Mouse (Mus musculus) midbrain, embryonic 14.5 days (tissue): ENCODE measurements at regions not wholly inside any gene's neighbourhood (a gene's known extent, or its start where the extent isn't known, plus 50 kb on each side); places are given as distances from the start of the nearest gene placed in this dataset.
A peak's percentile ranks its signal among the peaks of the same experiment; 100 is the strongest.

ENCODE experiments used
- ATAC-seq: fragments of 200-750 bp; cut with Nextera tagmentation; 2 replicates; pipeline ENCODE4 v1.8.0; 2017; ENCODE audit warnings: moderate number of reproducible peaks, moderate library complexity; ENCODE audit not compliant: low FRiP score, low TSS enrichment
- DNase-seq: peaks from one replicate; pipeline ENCODE4 v3.0.0-alpha.2; 2015
- H3K27ac ChIP-seq: fragments of 300-500 bp; sonication (generic); replicated peaks from 2 replicates; pipeline ENCODE4 v1.5.1; 2014; ENCODE audit warnings: mild to moderate bottlenecking, low read depth, low read length, moderate library complexity
- H3K27me3 ChIP-seq: fragments of 300-500 bp; sonication (generic); 2 replicates; pipeline ENCODE4 v1.6.1; 2014; ENCODE audit warnings: low read length, control low read depth, mixed read lengths; ENCODE audit not compliant: control insufficient read depth, insufficient read depth
- H3K36me3 ChIP-seq: fragments of 300-500 bp; sonication (generic); 2 replicates; pipeline ENCODE4 v1.6.1; 2014; ENCODE audit warnings: low read length, control low read depth; ENCODE audit not compliant: control insufficient read depth, insufficient read depth
- H3K4me1 ChIP-seq: fragments of 300-500 bp; sonication (generic); 2 replicates; pipeline ENCODE4 v1.6.1; 2014; ENCODE audit warnings: mild to moderate bottlenecking, antibody characterized with exemption, low read length, control low read depth; ENCODE audit not compliant: control insufficient read depth, insufficient read depth
- H3K4me2 ChIP-seq: fragments of 300-500 bp; sonication (generic); 2 replicates; pipeline ENCODE4 v1.6.1; 2014; ENCODE audit warnings: mild to moderate bottlenecking, low read length, moderate library complexity
- H3K4me3 ChIP-seq: fragments of 300-500 bp; sonication (generic); replicated peaks from 2 replicates; pipeline ENCODE4 v1.5.1; 2014; ENCODE audit warnings: low read depth, low read length
- H3K9ac ChIP-seq: fragments of 300-500 bp; sonication (generic); replicated peaks from 2 replicates; pipeline ENCODE4 v1.6.1; 2014; ENCODE audit warnings: mild to moderate bottlenecking, low read length, moderate library complexity
- H3K9me3 ChIP-seq: fragments of 300-500 bp; sonication (generic); 2 replicates; pipeline ENCODE4 v1.6.1; 2016; ENCODE audit warnings: low read length, control low read depth, mixed read lengths; ENCODE audit not compliant: control insufficient read depth
- WGBS: fragments of 180-500 bp; shearing (Covaris S2); extraction: QIAGEN DNeasy Blood & Tissue Kit; methylation state at CpG from one replicate; pipeline ENCODE4 v1.1.7; 2014; 5-methylcytosine and 5-hydroxymethylcytosine counted together

DNA sequence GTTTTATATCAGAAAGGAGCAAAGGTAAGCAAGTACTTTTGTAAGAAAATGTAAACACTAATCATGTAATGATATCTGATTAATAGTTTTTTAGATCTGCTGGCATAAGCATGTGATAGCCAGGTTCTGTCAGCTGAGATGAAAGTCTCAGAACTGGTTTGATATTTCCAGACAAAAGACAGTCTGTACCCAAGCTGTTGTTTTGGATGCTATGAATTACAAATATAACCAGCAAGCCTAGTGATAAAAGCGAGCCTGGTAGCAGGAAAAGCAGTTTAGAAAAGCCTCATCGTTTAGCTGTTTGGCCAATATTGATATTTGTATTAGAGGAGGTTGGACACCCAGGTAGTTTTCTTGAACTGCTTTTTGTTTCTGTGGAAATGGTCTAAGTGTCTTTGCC is 290.6 kb downstream of the Gpam start:
- ATAC-seq (no peak), DNase-seq (no peak)
- H3K4me1 ChIP-seq: no peaks in the 10 kb centered on the region
- no peak overlapping the region for H3K27ac ChIP-seq
- H3K4me3 ChIP-seq: no peak overlapping the region
- H3K27me3 ChIP-seq: no peaks in the 10 kb centered on the region
- 90% methylated on average over 2 of the region's 2 CpGs for WGBS
- H3K4me2 ChIP-seq: no peak overlapping the region
- no peak overlapping the region for H3K9ac ChIP-seq
- H3K36me3 ChIP-seq: no peaks in the 10 kb centered on the region
- no peaks in the 10 kb centered on the region for H3K9me3 ChIP-seq

GRCm38 (mm10) chr19:54822161-54822560 is 304.9 kb downstream of the Gpam start:
- Histone ChIP-seq H3K4me2 (no peak overlapping the region), H3K27me3 (no peaks in the 10 kb centered on the region), H3K4me1 (no peaks in the 10 kb centered on the region), H3K27ac (no peak overlapping the region), H3K9me3 (no peaks in the 10 kb centered on the region), H3K4me3 (no peak overlapping the region), H3K9ac (no peak overlapping the region), H3K36me3 (no peaks in the 10 kb centered on the region)
- WGBS: 67% methylated on average over 5 of the region's 5 CpGs
- no peak for ATAC-seq
- DNase-seq: no peak

- no peak overlapping the region for H3K4me2 ChIP-seq
- H3K4me1 ChIP-seq: no peaks in the 10 kb centered on the region
- 89% methylated on average over 4 of the region's 4 CpGs for WGBS
- no peak overlapping the region for H3K4me3 ChIP-seq
- no peaks in the 10 kb centered on the region for H3K36me3 ChIP-seq
- no peak overlapping the region for H3K27ac ChIP-seq
- no peaks in the 10 kb centered on the region for H3K27me3 ChIP-seq
- no peak for DNase-seq
- ATAC-seq: no peak
- H3K9ac ChIP-seq: no peak overlapping the region
- no peaks in the 10 kb centered on the region for H3K9me3 ChIP-seq
Observed at GRCm38 (mm10) chr19:54820587-54820986, 306.5 kb downstream of the Gpam start.

GRCm38 (mm10) chr19:54801123-54801742 is 325.8 kb downstream of the Gpam start:
- no peak overlapping the region for H3K27ac ChIP-seq
- H3K36me3 ChIP-seq: no peaks in the 10 kb centered on the region
- H3K27me3 ChIP-seq: no peaks in the 10 kb centered on the region
- no peak overlapping the region for H3K4me2 ChIP-seq
- no peaks in the 10 kb centered on the region for H3K9me3 ChIP-seq
- no peak overlapping the region for H3K4me3 ChIP-seq
- ATAC-seq (no peak), DNase-seq (no peak)
- 78% methylated on average over 8 of the region's 8 CpGs for WGBS
- H3K9ac ChIP-seq: no peak overlapping the region
- no peaks in the 10 kb centered on the region for H3K4me1 ChIP-seq

DNA sequence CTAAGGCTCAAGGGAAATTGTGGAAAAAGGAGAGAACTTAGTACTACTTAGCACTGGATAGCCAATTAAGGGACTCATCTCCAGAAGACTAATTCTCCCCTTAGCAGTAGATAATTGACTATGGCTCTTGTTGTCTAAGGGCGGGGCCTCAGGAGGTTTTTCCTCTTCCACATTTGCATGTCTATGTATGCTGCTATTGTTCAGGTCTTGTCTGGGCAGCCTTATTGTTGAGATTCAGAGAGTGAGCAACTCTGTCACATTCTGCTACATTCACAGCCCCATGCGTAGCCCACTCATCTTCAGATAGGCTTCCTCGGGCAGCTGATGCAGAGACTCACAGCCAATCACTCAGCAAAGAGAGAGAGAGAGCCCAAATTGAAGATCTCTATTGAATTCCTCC is 339.9 kb downstream of the Gpam start:
- H3K9ac ChIP-seq: no peak overlapping the region
- WGBS: 47% methylated on average over 3 of the region's 3 CpGs
- no peaks in the 10 kb centered on the region for H3K9me3 ChIP-seq
- H3K27ac ChIP-seq: no peak overlapping the region
- no peaks in the 10 kb centered on the region; the same call in 1 of the 2 replicates for H3K4me1 ChIP-seq
- no peaks in the 10 kb centered on the region for H3K27me3 ChIP-seq
- no peak for DNase-seq
- no peak for ATAC-seq
- no peak overlapping the region for H3K4me2 ChIP-seq
- H3K4me3 ChIP-seq: no peak overlapping the region
- H3K36me3 ChIP-seq: no peaks in the 10 kb centered on the region

GRCm38 (mm10) chr19:54783729-54784128 is 343.3 kb downstream of the Gpam start:
- H3K9ac ChIP-seq: no peak overlapping the region
- no peaks in the 10 kb centered on the region for H3K27me3 ChIP-seq
- no peaks in the 10 kb centered on the region for H3K9me3 ChIP-seq
- H3K27ac ChIP-seq: no peak overlapping the region
- H3K36me3 ChIP-seq: no peaks in the 10 kb centered on the region
- WGBS: 79% methylated on average over 1 of the region's 1 CpGs
- H3K4me1 ChIP-seq: no peaks in the 10 kb centered on the region
- H3K4me2 ChIP-seq: no peak overlapping the region
- DNase-seq (no peak), ATAC-seq (no peak)
- H3K4me3 ChIP-seq: no peak overlapping the region

- DNase-seq: no peak
- Histone ChIP-seq H3K27me3 (no peaks in the 10 kb centered on the region), H3K9me3 (no peaks in the 10 kb centered on the region), H3K4me2 (no peak overlapping the region), H3K36me3 (no peaks in the 10 kb centered on the region), H3K4me1 (no peaks in the 10 kb centered on the region), H3K4me3 (no peak overlapping the region), H3K9ac (no peak overlapping the region), H3K27ac (no peak overlapping the region)
- ATAC-seq: no peak
- 91% methylated on average over 5 of the region's 5 CpGs for WGBS
Observed at GRCm38 (mm10) chr19:54757761-54758160, 369.3 kb downstream of the Gpam start.

GRCm38 (mm10) chr19:54756681-54757257 is 370.3 kb downstream of the Gpam start:
- peak; percentile 23 for DNase-seq
- Histone ChIP-seq H3K36me3 (no peaks in the 10 kb centered on the region), H3K4me1 (no peaks in the 10 kb centered on the region), H3K27me3 (no peaks in the 10 kb centered on the region), H3K9me3 (no peaks in the 10 kb centered on the region), H3K4me2 (no peak overlapping the region), H3K27ac (no peak overlapping the region), H3K4me3 (no peak overlapping the region), H3K9ac (no peak overlapping the region)
- ATAC-seq: no peak
- WGBS: 63% methylated on average over 8 of the region's 8 CpGs

DNA sequence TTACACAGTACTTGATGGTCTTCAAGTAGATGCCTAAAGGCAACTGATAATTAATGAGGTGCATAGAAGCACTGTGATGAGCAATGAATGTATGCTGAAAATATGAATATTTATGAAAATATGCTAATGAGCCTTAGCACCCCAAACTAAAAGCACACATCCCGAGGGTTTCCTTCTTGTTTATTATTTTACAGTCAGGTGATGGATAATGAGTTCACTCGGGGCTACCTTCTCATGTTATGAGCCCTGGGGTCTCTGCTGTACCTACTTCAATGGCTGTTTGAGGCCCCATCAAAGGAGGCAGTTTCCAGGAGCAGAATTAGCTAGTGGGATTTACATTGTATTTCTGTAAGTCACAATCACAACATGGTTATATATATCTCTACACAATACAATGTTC is 371.6 kb downstream of the Gpam start:
- Histone ChIP-seq H3K27ac (no peak overlapping the region), H3K27me3 (no peaks in the 10 kb centered on the region), H3K36me3 (no peaks in the 10 kb centered on the region), H3K4me3 (no peak overlapping the region), H3K9me3 (no peaks in the 10 kb centered on the region), H3K4me2 (no peak overlapping the region), H3K4me1 (no peaks in the 10 kb centered on the region), H3K9ac (no peak overlapping the region)
- 44% methylated on average over 2 of the region's 2 CpGs for WGBS
- DNase-seq (peak; percentile 50), ATAC-seq (peak; percentile 37; the same call in 1 of the 2 replicates)
